Mouse (Mus musculus) gastrocnemius, adult 2 months (tissue): ENCODE data around the gene Trip13. TPM values are rescaled to one million over a fixed set of nuclear protein-coding genes. Genes with fewer than 3 reads are reported as not detected.

Experiments used
- DNase-seq: peaks from one replicate; pipeline ENCODE4 v3.0.0; 2022
- H3K27ac ChIP-seq: fragments of 200-600 bp; 2 replicates; pipeline ENCODE4 v1.8.1; 2022; ENCODE audit warnings: mild to moderate bottlenecking
- H3K4me3 ChIP-seq: fragments of 200-600 bp; 2 replicates; pipeline ENCODE4 v1.8.1; 2022; ENCODE audit warnings: mild to moderate bottlenecking, moderate library complexity
- CTCF ChIP-seq: fragments of 200-600 bp; IDR thresholded peaks from 2 replicates; pipeline ENCODE4 v1.8.1; 2022; ENCODE audit warnings: antibody characterized with exemption, mild to moderate bottlenecking, moderate library complexity
- intact Hi-C: fragments of 180-260 bp; cut with DNase I; formaldehyde crosslinking; loops from one replicate; pipeline ENCODE4 v1.15.1; 2025
- total RNA-seq, 2 experiments: library from RNA; stranded (reverse); gene quantifications; 2 replicates each; pipeline ENCODE4 v1.2.3; 2021

Gene Trip13
- total RNA-seq, 2 experiments from 2014 or later = 0.25 TPM; not detected in 1

GRCm38 (mm10) chr13:73938177-73938560, 585 bp upstream of the Trip13 start:
- H3K4me3 ChIP-seq = peak overlapping the region; percentile 95
- DNase-seq = no peak
- H3K27ac ChIP-seq = peak overlapping the region; percentile 89
- no peak for TF ChIP-seq CTCF
- intact Hi-C loops = no loop called here

GRCm38 (mm10) chr13:73936938-73937320, 655 bp downstream of the Trip13 start:
- H3K27ac ChIP-seq = no peak overlapping the region

GRCm38 (mm10) chr13:73932201-73932600, 5.4 kb downstream of the Trip13 start:
- TF ChIP-seq CTCF = no peak
- no peak overlapping the region for H3K4me3 ChIP-seq
- no peak overlapping the region for H3K27ac ChIP-seq
- no peak for DNase-seq
- intact Hi-C loops = no loop called here

More at GRCm38 (mm10) chr13:73936938-73937320, 655 bp downstream of the Trip13 start:
- H3K4me3 ChIP-seq = peak overlapping the region; percentile 95
- no peak for TF ChIP-seq CTCF
- intact Hi-C loops = no loop called here
- no peak for DNase-seq

GRCm38 (mm10) chr13:73913066-73913465, 24.5 kb downstream of the Trip13 start:
- TF ChIP-seq CTCF = no peak
- Histone ChIP-seq H3K4me3 (no peak overlapping the region), H3K27ac (no peak overlapping the region)
- no peak for DNase-seq
- intact Hi-C loops = no loop called here

- DNase-seq = no peak
- intact Hi-C loops = loop anchor here (2.0 kb wide), 1 partner anchor 189 kb away; no protein-coding TSS in a partner anchor
- Histone ChIP-seq H3K27ac (no peak overlapping the region), H3K4me3 (no peak overlapping the region)
- peak; percentile 74 for TF ChIP-seq CTCF
These were observed 29.7 kb downstream of the Trip13 start for GRCm38 (mm10) chr13:73907683-73908412.

- DNase-seq = no peak
- H3K27ac ChIP-seq = no peak overlapping the region
- intact Hi-C loops = loop anchor here (2.0 kb wide), 1 partner anchor 188 kb away; no protein-coding TSS in a partner anchor
- no peak for TF ChIP-seq CTCF
- no peak overlapping the region for H3K4me3 ChIP-seq
These were observed 30.4 kb downstream of the Trip13 start for GRCm38 (mm10) chr13:73907136-73907535.

GRCm38 (mm10) chr13:73897561-73897960, 40.0 kb downstream of the Trip13 start:
- DNase-seq = no peak

GRCm38 (mm10) chr13:73892493-73893178, 44.9 kb downstream of the Trip13 start:
- no peak for TF ChIP-seq CTCF
- peak; percentile 27 for DNase-seq

More at GRCm38 (mm10) chr13:73897561-73897960, 40.0 kb downstream of the Trip13 start:
- intact Hi-C loops = no loop called here
- no peak overlapping the region for H3K27ac ChIP-seq
- H3K4me3 ChIP-seq = no peak overlapping the region
- no peak for TF ChIP-seq CTCF

GRCm38 (mm10) chr13:73887415-73887874, 50.1 kb downstream of the Trip13 start:
- TF ChIP-seq CTCF = no peak

More at GRCm38 (mm10) chr13:73892493-73893178, 44.9 kb downstream of the Trip13 start:
- intact Hi-C loops = no loop called here
- peak overlapping the region; percentile 63 for H3K27ac ChIP-seq
- H3K4me3 ChIP-seq = no peak overlapping the region

GRCm38 (mm10) chr13:73886601-73887000, 51.0 kb downstream of the Trip13 start:
- intact Hi-C loops = no loop called here
- no peak for DNase-seq
- peak; percentile 14; the same call in 1 of the 2 replicates for TF ChIP-seq CTCF
- Histone ChIP-seq H3K27ac (peak overlapping the region; percentile 48; the same call in 1 of the 2 replicates), H3K4me3 (no peak overlapping the region)

More at GRCm38 (mm10) chr13:73887415-73887874, 50.1 kb downstream of the Trip13 start:
- Histone ChIP-seq H3K27ac (peak overlapping the region; percentile 48; the same call in 1 of the 2 replicates), H3K4me3 (no peak overlapping the region)
- DNase-seq = peak; percentile 81
- intact Hi-C loops = no loop called here

- TF ChIP-seq CTCF = no peak
- peak; percentile 58 for DNase-seq
- no peak overlapping the region for H3K4me3 ChIP-seq
- intact Hi-C loops = no loop called here
- H3K27ac ChIP-seq = peak overlapping the region; percentile 48; the same call in 1 of the 2 replicates
These were observed 51.5 kb downstream of the Trip13 start for GRCm38 (mm10) chr13:73886066-73886465.

- Histone ChIP-seq H3K27ac (no peak overlapping the region), H3K4me3 (no peak overlapping the region)
- peak; percentile 53 for DNase-seq
- intact Hi-C loops = no loop called here
- TF ChIP-seq CTCF = no peak
These were observed 51.9 kb downstream of the Trip13 start for GRCm38 (mm10) chr13:73885656-73886055.

GRCm38 (mm10) chr13:73881347-73881746, 56.2 kb downstream of the Trip13 start:
- H3K27ac ChIP-seq = peak overlapping the region; percentile 40; the same call in 1 of the 2 replicates
- intact Hi-C loops = no loop called here
- TF ChIP-seq CTCF = no peak

More at GRCm38 (mm10) chr13:73881347-73881746, 56.2 kb downstream of the Trip13 start:
- H3K4me3 ChIP-seq = no peak overlapping the region
- peak; percentile 27 for DNase-seq
